Mouse (Mus musculus): ENCODE measurements at regions not wholly inside any gene's neighbourhood (a gene's known extent, or its start where the extent isn't known, plus 50 kb on each side); places are given as distances from the start of the nearest gene placed in this dataset.

DNA sequence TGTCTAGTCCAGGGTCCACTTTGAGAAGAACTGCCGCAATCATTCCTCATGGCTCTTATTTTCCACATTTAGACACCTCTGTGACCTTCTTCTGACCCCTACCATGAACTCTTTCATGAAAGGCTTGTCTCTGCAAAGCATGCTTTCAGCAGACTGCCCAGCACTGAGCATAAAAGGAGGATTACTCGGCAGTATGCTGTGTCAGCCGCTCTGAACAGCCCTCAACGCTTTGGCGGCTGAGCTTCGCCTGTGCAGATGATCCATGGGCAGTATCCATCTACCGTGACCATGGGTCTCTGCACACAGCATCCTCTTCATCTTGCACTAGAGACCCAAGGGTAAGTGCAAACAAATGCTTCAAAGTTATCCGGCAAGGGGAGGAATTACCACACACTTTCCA lies 172.5 kb downstream of the Qk start:
- TF ChIP-seq CTCF (IDR thresholded peaks at IDR 0.05; ENCODE audit: insufficient read depth, low read length) (no peak), POLR2A (IDR thresholded peaks at IDR 0.05; ENCODE audit: borderline replicate concordance, extremely low read depth, low read depth, low read length) (no peak)

All from lung, adult 2 months (tissue).